Mouse (Mus musculus): ENCODE results near the gene Cstf3. TPM values are rescaled to one million over a fixed set of nuclear protein-coding genes. Genes with fewer than 3 reads are reported as not detected.

The Cstf3 gene
- polyA plus RNA-seq, 1 experiment from 2014 or later, result 106 TPM

DNA sequence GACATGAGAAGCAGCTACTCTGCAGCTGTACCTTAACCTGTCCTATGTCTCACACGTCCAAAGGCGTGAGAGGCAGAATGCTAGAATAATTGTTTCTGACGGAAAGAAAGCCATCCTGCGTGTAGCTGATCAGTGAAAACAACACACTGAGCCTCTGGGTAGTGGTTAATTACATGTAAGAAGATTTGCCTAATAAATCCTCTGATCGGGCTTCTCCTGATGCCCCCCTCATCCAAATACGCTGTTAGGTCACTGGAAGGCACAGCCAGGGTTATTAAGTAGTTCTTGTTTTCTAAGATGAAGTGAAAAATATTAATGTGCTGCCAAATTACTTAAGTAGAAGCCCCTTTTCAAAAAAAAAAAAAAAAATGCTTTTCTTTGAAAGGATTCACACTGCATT is 18.3 kb upstream of the Cstf3 start:
- no peak overlapping the region for H3K4me3 ChIP-seq (ENCODE audit: low read depth, low read length)
- H3K36me3 ChIP-seq (ENCODE audit: control insufficient read depth, insufficient read depth, low read length), result no peaks in the 10 kb centered on the region
- H3K27ac ChIP-seq (ENCODE audit: low read depth, low read length), result no peak overlapping the region
- H3K9me3 ChIP-seq (ENCODE audit: control insufficient read depth, low read length), result no peaks in the 10 kb centered on the region
- no peaks in the 10 kb centered on the region for H3K4me1 ChIP-seq (replicated peaks; ENCODE audit: control insufficient read depth, insufficient read depth, low read length)
- H3K4me2 ChIP-seq (ENCODE audit: low read depth, low read length, severe bottlenecking), result no peak overlapping the region
- DNase-seq (ENCODE audit: low spot score) (no peak), ATAC-seq (replicated peaks; ENCODE audit: low FRiP score) (no peak)
- H3K9ac ChIP-seq (ENCODE audit: low read length), result no peak overlapping the region
- H3K27me3 ChIP-seq (ENCODE audit: control insufficient read depth, insufficient read depth, low read length), result no peaks in the 10 kb centered on the region
- 65% methylated on average over 6 of the region's 6 CpGs for WGBS

DNA sequence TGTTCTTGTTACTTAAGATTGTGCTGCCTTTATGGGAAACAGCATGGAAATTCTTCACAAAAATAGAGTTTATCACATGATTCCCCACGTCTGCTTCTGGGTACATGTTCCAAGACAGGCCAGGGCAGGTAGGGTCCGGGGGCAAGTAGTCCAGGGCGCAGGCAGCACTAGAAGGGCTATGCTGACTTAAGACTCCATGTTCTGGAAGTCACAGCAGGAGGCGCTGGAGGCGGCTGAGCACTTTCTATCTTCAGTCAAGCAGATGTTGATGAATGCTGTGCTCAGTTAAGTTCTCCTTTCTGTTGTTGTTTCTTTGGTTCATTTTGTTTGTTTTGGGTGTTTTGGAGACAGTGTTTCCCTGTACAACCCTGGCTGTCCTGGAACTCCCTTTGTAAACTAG is 14.1 kb upstream of the Cstf3 start:
- DNase-seq (ENCODE audit: low spot score) (no peak), ATAC-seq (replicated peaks; ENCODE audit: low FRiP score) (no peak)
- Histone ChIP-seq H3K9me3 (ENCODE audit: control insufficient read depth, low read length) (no peaks in the 10 kb centered on the region), H3K4me3 (ENCODE audit: low read depth, low read length) (no peak overlapping the region), H3K36me3 (ENCODE audit: control insufficient read depth, insufficient read depth, low read length) (no peaks in the 10 kb centered on the region), H3K27me3 (ENCODE audit: control insufficient read depth, insufficient read depth, low read length) (no peaks in the 10 kb centered on the region), H3K9ac (ENCODE audit: low read length) (no peak overlapping the region), H3K4me2 (ENCODE audit: low read depth, low read length, severe bottlenecking) (no peak overlapping the region), H3K4me1 (replicated peaks; ENCODE audit: control insufficient read depth, insufficient read depth, low read length) (no peaks in the 10 kb centered on the region), H3K27ac (ENCODE audit: low read depth, low read length) (no peak overlapping the region)
- WGBS, result 75% methylated on average over 5 of the region's 5 CpGs

DNA sequence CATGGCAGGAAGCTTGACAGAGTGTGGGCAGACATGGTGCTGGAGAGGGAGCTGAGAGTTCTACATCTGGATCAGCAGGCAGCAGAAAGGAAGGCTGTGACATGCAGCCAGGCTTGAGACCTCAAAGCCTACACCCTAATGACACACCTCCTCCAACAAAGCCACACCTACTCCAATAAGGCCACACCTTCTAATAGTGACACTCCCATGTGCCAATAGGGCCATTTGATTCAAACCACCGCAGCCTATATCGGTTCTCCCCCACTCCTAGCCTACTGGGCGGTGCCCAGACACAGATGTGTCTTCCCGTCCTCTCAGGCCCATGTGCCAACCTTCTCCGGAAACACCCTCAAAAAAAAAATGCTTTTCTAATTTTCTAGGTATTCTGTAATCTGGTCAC is 12.3 kb upstream of the Cstf3 start:
- H3K4me2 ChIP-seq (ENCODE audit: low read depth, low read length, severe bottlenecking), result no peak overlapping the region
- 72% methylated on average over 5 of the region's 5 CpGs for whole genome bisulfite sequencing
- H3K27me3 ChIP-seq (ENCODE audit: control insufficient read depth, insufficient read depth, low read length), result no peaks in the 10 kb centered on the region
- no peak for DNase-seq (ENCODE audit: low spot score)
- no peaks in the 10 kb centered on the region for H3K4me1 ChIP-seq (replicated peaks; ENCODE audit: control insufficient read depth, insufficient read depth, low read length)
- H3K36me3 ChIP-seq (ENCODE audit: control insufficient read depth, insufficient read depth, low read length), result no peaks in the 10 kb centered on the region
- H3K4me3 ChIP-seq (ENCODE audit: low read depth, low read length), result no peak overlapping the region
- no peak overlapping the region for H3K9ac ChIP-seq (ENCODE audit: low read length)
- no peak for ATAC-seq (replicated peaks; ENCODE audit: low FRiP score)
- H3K9me3 ChIP-seq (ENCODE audit: control insufficient read depth, low read length), result no peaks in the 10 kb centered on the region
- H3K27ac ChIP-seq (ENCODE audit: low read depth, low read length), result no peak overlapping the region

DNA sequence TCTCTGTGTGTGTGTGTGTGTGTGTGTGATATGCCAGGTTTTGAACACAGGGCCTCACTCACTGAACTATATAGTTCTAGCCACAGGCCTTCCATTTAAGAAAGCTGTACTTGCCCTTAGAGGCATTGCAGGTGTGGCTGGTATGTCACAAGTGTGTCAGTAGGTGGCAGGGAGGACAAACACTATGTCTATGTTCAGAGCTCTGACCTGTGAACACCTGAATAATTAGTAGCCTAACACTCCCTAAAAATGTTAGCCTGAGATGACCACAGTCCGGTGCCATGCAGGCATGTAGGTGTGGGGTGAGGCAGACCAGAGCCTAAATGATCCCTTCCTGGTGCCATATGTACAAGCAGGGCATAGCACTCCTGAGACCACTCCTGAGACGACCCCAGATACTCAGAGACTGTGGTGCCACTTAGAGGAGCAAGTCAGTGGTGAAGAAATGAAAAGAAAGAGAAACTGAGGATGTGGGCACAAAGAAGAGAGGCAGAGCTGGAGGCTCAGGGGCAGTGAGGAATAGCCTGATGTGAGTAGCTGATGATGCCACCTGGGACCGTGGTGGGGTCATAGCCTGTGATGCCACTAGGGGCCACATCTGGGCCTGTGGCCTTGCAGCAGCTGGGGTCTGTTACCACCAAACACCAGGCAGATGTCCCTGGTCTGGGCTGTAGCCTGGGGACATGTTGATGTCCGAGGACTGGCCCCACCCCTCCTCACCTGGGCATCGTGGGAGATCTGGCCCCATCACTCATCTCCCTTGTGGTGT is 11.3 kb upstream of the Cstf3 start:
- no peaks in the 10 kb centered on the region for H3K36me3 ChIP-seq (ENCODE audit: control insufficient read depth, insufficient read depth, low read length)
- H3K4me2 ChIP-seq (ENCODE audit: low read depth, low read length, severe bottlenecking), result no peak overlapping the region
- 72% methylated on average over 5 of the region's 5 CpGs for WGBS
- H3K27me3 ChIP-seq (ENCODE audit: control insufficient read depth, insufficient read depth, low read length), result no peaks in the 10 kb centered on the region
- ATAC-seq (replicated peaks; ENCODE audit: low FRiP score), result no peak
- H3K4me3 ChIP-seq (ENCODE audit: low read depth, low read length), result no peak overlapping the region
- H3K9ac ChIP-seq (ENCODE audit: low read length), result no peak overlapping the region
- H3K4me1 ChIP-seq (replicated peaks; ENCODE audit: control insufficient read depth, insufficient read depth, low read length), result no peaks in the 10 kb centered on the region
- no peak for DNase-seq (ENCODE audit: low spot score)
- no peaks in the 10 kb centered on the region for H3K9me3 ChIP-seq (ENCODE audit: control insufficient read depth, low read length)
- H3K27ac ChIP-seq (ENCODE audit: low read depth, low read length), result no peak overlapping the region

DNA sequence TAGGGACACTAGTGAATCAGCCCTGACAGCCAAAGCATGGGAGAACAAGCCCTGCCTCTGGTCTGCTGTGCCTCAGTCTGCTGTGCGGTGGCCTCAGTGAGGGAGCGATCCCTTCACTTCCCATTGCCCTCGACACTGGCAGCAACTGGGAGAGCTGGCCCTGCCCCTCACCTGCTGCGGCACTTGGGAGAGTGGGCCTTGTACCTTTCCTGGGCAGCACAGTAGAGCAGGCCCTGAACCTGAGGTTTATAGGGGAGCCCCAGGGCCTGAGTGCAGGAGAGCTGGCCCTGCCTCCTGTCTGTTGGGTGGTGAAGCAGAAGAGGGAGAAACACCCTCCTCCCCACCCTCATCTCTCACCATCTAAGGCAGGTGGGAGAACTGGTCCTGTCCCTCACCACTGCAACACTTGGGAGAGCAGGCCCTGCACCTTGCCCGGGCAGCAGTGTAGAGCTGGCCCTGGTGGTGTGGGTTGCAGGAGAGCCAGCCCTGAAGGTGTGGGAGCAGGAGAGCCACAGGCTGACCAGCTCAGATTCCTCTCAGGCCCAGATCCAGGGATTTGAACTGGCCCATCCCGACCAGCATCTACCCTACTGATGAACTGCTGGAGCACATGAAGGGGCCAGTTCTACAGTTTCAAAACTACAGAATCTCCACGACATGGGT is 10.4 kb upstream of the Cstf3 start:
- H3K9me3 ChIP-seq (ENCODE audit: control insufficient read depth, low read length), result no peaks in the 10 kb centered on the region
- no peak for ATAC-seq (replicated peaks; ENCODE audit: low FRiP score)
- H3K27me3 ChIP-seq (ENCODE audit: control insufficient read depth, insufficient read depth, low read length), result no peaks in the 10 kb centered on the region
- H3K36me3 ChIP-seq (ENCODE audit: control insufficient read depth, insufficient read depth, low read length), result no peaks in the 10 kb centered on the region
- H3K4me2 ChIP-seq (ENCODE audit: low read depth, low read length, severe bottlenecking), result no peak overlapping the region
- H3K4me1 ChIP-seq (replicated peaks; ENCODE audit: control insufficient read depth, insufficient read depth, low read length), result no peaks in the 10 kb centered on the region
- H3K27ac ChIP-seq (ENCODE audit: low read depth, low read length), result no peak overlapping the region
- H3K4me3 ChIP-seq (ENCODE audit: low read depth, low read length), result no peak overlapping the region
- WGBS, result 81% methylated on average over 7 of the region's 7 CpGs
- no peak overlapping the region for H3K9ac ChIP-seq (ENCODE audit: low read length)
- DNase-seq (ENCODE audit: low spot score), result no peak

DNA sequence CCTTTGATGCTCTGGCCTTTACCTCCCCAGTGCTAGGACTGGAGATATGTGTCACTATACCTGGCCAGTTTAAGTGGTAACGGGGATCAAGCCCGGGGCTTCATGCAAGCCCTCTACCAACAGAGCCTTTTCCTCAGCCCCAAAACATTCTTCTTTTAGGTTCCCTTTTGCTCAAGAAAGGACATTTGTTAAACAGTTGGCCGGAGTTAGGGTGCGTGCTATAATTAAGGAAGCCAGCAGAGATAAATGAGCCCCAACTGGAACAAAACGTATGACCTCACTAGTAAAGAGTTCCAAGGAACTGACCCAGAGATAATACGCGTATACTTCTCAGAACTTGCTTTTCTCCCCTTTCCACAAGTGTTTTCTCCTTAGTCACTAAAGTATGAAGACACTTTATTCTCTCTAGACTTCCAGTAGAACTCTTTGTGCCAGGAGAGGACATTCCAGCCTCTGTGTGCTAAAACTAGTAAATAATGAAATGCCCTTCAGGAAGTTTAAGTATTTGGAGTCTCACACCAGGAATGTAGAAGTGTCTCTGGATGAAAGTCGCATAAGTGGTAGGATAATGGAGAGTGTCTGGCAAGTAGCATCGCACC is 8.9 kb upstream of the Cstf3 start:
- H3K9ac ChIP-seq (ENCODE audit: low read length), result no peak overlapping the region
- ATAC-seq (replicated peaks; ENCODE audit: low FRiP score), result no peak
- no peak for DNase-seq (ENCODE audit: low spot score)
- no peaks in the 10 kb centered on the region for H3K9me3 ChIP-seq (ENCODE audit: control insufficient read depth, low read length)
- no peak overlapping the region for H3K4me2 ChIP-seq (ENCODE audit: low read depth, low read length, severe bottlenecking)
- H3K27ac ChIP-seq (ENCODE audit: low read depth, low read length), result no peak overlapping the region
- H3K4me1 ChIP-seq (replicated peaks; ENCODE audit: control insufficient read depth, insufficient read depth, low read length), result no peaks in the 10 kb centered on the region
- 70% methylated on average over 9 of the region's 9 CpGs for WGBS
- H3K36me3 ChIP-seq (ENCODE audit: control insufficient read depth, insufficient read depth, low read length), result no peaks in the 10 kb centered on the region
- H3K27me3 ChIP-seq (ENCODE audit: control insufficient read depth, insufficient read depth, low read length), result no peaks in the 10 kb centered on the region
- H3K4me3 ChIP-seq (ENCODE audit: low read depth, low read length), result no peak overlapping the region

DNA sequence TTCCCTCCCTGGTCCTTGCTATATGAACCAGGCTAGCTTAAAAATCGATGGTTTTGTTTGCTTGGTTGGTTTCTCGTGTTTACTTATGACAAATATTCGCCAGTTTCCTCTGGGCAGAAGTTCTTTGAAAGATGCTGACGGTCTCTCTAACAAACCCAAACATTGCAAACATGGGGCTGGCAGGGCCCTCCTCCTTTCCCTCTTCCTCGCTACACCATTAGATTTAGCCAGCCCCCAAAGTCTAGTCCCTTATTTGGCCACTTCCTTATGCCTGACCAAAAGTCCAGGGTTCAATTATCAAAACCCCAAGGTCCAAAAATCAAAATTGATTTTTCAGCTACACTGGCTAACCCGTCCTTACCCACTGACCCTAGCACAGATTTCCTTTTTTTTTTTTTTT is 7.3 kb upstream of the Cstf3 start:
- no peak for ATAC-seq (replicated peaks; ENCODE audit: low FRiP score)
- Histone ChIP-seq H3K4me2 (ENCODE audit: low read depth, low read length, severe bottlenecking) (no peak overlapping the region), H3K36me3 (ENCODE audit: control insufficient read depth, insufficient read depth, low read length) (no peaks in the 10 kb centered on the region), H3K9ac (ENCODE audit: low read length) (no peak overlapping the region), H3K4me3 (ENCODE audit: low read depth, low read length) (no peak overlapping the region), H3K27ac (ENCODE audit: low read depth, low read length) (no peak overlapping the region), H3K27me3 (ENCODE audit: control insufficient read depth, insufficient read depth, low read length) (no peaks in the 10 kb centered on the region), H3K4me1 (replicated peaks; ENCODE audit: control insufficient read depth, insufficient read depth, low read length) (no peaks in the 10 kb centered on the region), H3K9me3 (ENCODE audit: control insufficient read depth, low read length) (no peaks in the 10 kb centered on the region)
- no peak for DNase-seq (ENCODE audit: low spot score)
- WGBS, result 82% methylated on average over 6 of the region's 6 CpGs

DNA sequence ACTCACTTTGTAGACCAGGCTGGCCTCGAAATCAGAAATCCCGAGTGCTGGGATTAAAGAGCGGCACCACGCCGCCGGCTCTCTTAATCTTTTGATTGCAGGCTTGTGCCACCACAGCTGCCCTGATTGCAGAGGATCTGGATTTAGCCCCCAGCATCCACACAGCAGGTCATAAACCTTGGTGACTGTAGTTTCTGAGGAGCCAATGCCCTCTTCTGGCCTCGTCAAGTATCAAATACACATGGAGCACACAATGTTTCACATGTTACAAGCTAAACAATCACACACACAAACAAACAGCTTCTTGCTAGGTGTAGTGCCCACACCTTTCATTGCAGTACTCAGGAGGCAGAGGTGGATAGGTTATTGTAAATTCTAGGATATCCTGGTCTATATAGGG is 6.1 kb upstream of the Cstf3 start:
- Histone ChIP-seq H3K27ac (ENCODE audit: low read depth, low read length) (no peak overlapping the region), H3K9me3 (ENCODE audit: control insufficient read depth, low read length) (no peaks in the 10 kb centered on the region), H3K36me3 (ENCODE audit: control insufficient read depth, insufficient read depth, low read length) (no peaks in the 10 kb centered on the region), H3K4me2 (ENCODE audit: low read depth, low read length, severe bottlenecking) (no peak overlapping the region), H3K4me1 (replicated peaks; ENCODE audit: control insufficient read depth, insufficient read depth, low read length) (no peaks in the 10 kb centered on the region), H3K4me3 (ENCODE audit: low read depth, low read length) (no peak overlapping the region), H3K9ac (ENCODE audit: low read length) (no peak overlapping the region), H3K27me3 (ENCODE audit: control insufficient read depth, insufficient read depth, low read length) (no peaks in the 10 kb centered on the region)
- no peak for ATAC-seq (replicated peaks; ENCODE audit: low FRiP score)
- DNase-seq (ENCODE audit: low spot score), result no peak
- 57% methylated on average over 7 of the region's 7 CpGs for WGBS
